Comparison of ENCODE assay signal across 8 mouse cellular contexts in the genomic region with DNA sequence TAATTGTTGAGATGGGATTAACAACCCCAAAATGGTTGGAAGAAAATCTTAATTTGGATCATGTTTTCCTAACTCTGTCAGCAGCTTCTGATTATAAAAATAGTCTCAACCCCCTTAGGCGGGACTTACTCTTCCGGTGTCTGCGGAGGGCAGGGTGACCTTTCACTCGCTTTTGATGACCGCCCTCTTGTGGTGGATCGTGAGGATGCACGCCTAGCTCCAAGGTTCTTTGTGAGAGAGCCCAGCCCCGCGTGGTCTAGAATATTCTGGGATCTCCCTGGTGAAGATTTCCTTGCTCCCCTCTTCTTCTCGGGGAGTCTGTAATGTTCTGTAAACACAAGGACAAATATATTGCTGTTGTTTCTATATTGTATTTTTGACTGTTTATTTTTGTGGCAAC. TPM values are rescaled to one million over a fixed set of nuclear protein-coding genes. Genes with fewer than 3 reads are reported as not detected.
A peak's percentile ranks its signal among the peaks of the same experiment; 100 is the strongest.
DNase-seq lines count a peak whose midpoint lies in the region; ATAC-seq and TF ChIP-seq lines count a peak whose summit lies in the region.

No protein-coding gene starts in this region.

- H3K27me3 ChIP-seq in hindbrain, embryonic 12.5 days = no peaks in the 10 kb centered on the region
- no peaks in the 10 kb centered on the region for H3K27me3 ChIP-seq in lung, postnatal 0 days (replicated peaks; ENCODE audit: insufficient read depth, low read length)

- no peak overlapping the region for H3K27ac ChIP-seq in hindbrain, embryonic 12.5 days
- no peak overlapping the region for H3K27ac ChIP-seq in lung, postnatal 0 days (ENCODE audit: low read length)

- no peaks in the 10 kb centered on the region for H3K36me3 ChIP-seq in hindbrain, embryonic 12.5 days
- no peaks in the 10 kb centered on the region for H3K36me3 ChIP-seq in lung, postnatal 0 days (ENCODE audit: insufficient read depth, low read length)

- H3K4me2 ChIP-seq in hindbrain, embryonic 12.5 days (replicated peaks) = no peak overlapping the region
- H3K4me2 ChIP-seq in lung, postnatal 0 days (replicated peaks; ENCODE audit: low read depth, low read length) = peak overlapping the region; percentile 14; the same call in 1 of the 2 replicates

- H3K9me3 ChIP-seq in hindbrain, embryonic 12.5 days (replicated peaks) = 0 out of 2 replicates have a peak, but pooled peaks cover 3% of the 10 kb centered on the region
- no peaks in the 10 kb centered on the region for H3K9me3 ChIP-seq in lung, postnatal 0 days (ENCODE audit: low read length)

- H3K9ac ChIP-seq in hindbrain, embryonic 12.5 days = no peak overlapping the region
- H3K9ac ChIP-seq in lung, postnatal 0 days (replicated peaks; ENCODE audit: low read depth) = no peak overlapping the region

- no peak for TF ChIP-seq EP300 in lung, postnatal 0 days (IDR thresholded peaks at IDR 0.05)

- 2% methylated on average over 10 of the region's 10 CpGs for WGBS in hindbrain, embryonic 12.5 days
- 1% methylated on average over 10 of the region's 10 CpGs for WGBS in lung, postnatal 0 days

- TF ChIP-seq CTCF in lung, postnatal 0 days (IDR thresholded peaks at IDR 0.05) = peak; percentile 94

- no peak overlapping the region for H3K4me3 ChIP-seq in hindbrain, embryonic 12.5 days
- no peak overlapping the region for H3K4me3 ChIP-seq in lung, postnatal 0 days (ENCODE audit: low read depth, low read length)

- peak; percentile 80 for DNase-seq in Muller cell, postnatal 12 days (ENCODE audit: inconsistent ontology term)
- DNase-seq in cerebellum, postnatal 10 days = peak; percentile 96 to 97
- DNase-seq in frontal cortex, postnatal 10 days (ENCODE audit: low spot score in 2 of 2) = peak; percentile 57 to 81
- DNase-seq in layer of hippocampus, postnatal 10 days (ENCODE audit: low spot score in 2 of 2) = peak; percentile 88 to 90
- DNase-seq in lung, postnatal 0 days (ENCODE audit: low spot score) = peak; percentile 92
- peak; percentile 84 for DNase-seq in ovary, postnatal 14 days (ENCODE audit: low spot score)
- DNase-seq in thymus, postnatal 10 days (ENCODE audit: low spot score in 2 of 2) = peak; percentile 71 to 88

- peak; percentile 91 for ATAC-seq in hindbrain, embryonic 12.5 days (ENCODE audit: low FRiP score)
- ATAC-seq in lung, postnatal 0 days = peak; percentile 93

- H3K4me1 ChIP-seq in hindbrain, embryonic 12.5 days = 0 out of 2 replicates have a peak, but pooled peaks cover 4% of the 10 kb centered on the region
- H3K4me1 ChIP-seq in lung, postnatal 0 days (ENCODE audit: insufficient read depth, low read depth, low read length) = no peaks in the 10 kb centered on the region

RNA-seq across cellular contexts. Expression of a gene that starts 51.3 kb away (rescaled TPM):
- polyA plus RNA-seq in hindbrain, embryonic 12.5 days (2016; fragmentation: Nextera tagmentation; extraction: Ambion mirVana) = 6.6 and 6.7 TPM in 2 replicates
- 1 to 10 TPM; 1.5 to 2.1 TPM for total RNA-seq in layer of hippocampus, postnatal 10 days (2021)
- polyA plus RNA-seq in lung, postnatal 0 days (2015; fragmentation: Nextera tagmentation; extraction: Ambion mirVana) = 18.6 and 20.6 TPM in 2 replicates
